In genomic region chr11:69934169-69934568, GRCm38 (mm10) we compare ENCODE assay signal across 1 mouse cellular context.
A peak's percentile ranks its signal among the peaks of the same experiment; 100 is the strongest.
TF ChIP-seq lines count a peak whose summit lies in the region.

No protein-coding gene starts in this region.

TF ChIP-seq in CH12.LX, 34 proteins besides CTCF, POLR2A, EP300 and RAD21 (continued from another document):
- TF ChIP-seq USF2 (conservative IDR thresholded peaks at IDR 0.05; ENCODE audit: low read depth, low read length) (no peak), ZNF384 (IDR thresholded peaks at IDR 0.05; ENCODE audit: low read depth, low read length) (no peak), NRF1 (IDR thresholded peaks at IDR 0.05; ENCODE audit: low read depth, low read length) (0 out of 2 replicates have a peak, but pooled peaks have one; percentile 46), SIN3A (IDR thresholded peaks at IDR 0.05; ENCODE audit: low read length) (peak; percentile 86; the same call in 1 of the 2 replicates), BHLHE40 (IDR thresholded peaks at IDR 0.05; ENCODE audit: low read depth, low read length) (peak; percentile 66; the same call in 1 of the 2 replicates), MAX (IDR thresholded peaks at IDR 0.05; ENCODE audit: low read length) (no peak), MAFK (IDR thresholded peaks at IDR 0.05; ENCODE audit: insufficient replicate concordance, low read length) (no peak), JUN (IDR thresholded peaks at IDR 0.05; ENCODE audit: insufficient read depth, low read depth, low read length) (no peak), GABPA (IDR thresholded peaks at IDR 0.05; ENCODE audit: insufficient replicate concordance, low read depth, low read length) (no peak), SMC3 (IDR thresholded peaks at IDR 0.05; ENCODE audit: low read depth, low read length) (peak; percentile 99), MXI1 (IDR thresholded peaks at IDR 0.05; ENCODE audit: low read depth, low read length) (peak; percentile 75), MAZ (IDR thresholded peaks at IDR 0.05; ENCODE audit: low read depth, low read length) (peak; percentile 92), KAT2A (IDR thresholded peaks at IDR 0.05; ENCODE audit: insufficient replicate concordance, low read length) (no peak), CHD2 (IDR thresholded peaks at IDR 0.05; ENCODE audit: low read length) (0 out of 2 replicates have a peak, but pooled peaks have one; percentile 11), E2F4 (IDR thresholded peaks at IDR 0.05; ENCODE audit: insufficient replicate concordance, low read depth, low read length) (peak; percentile 51; the same call in 1 of the 2 replicates), PAX5 (IDR thresholded peaks at IDR 0.05; ENCODE audit: low read length) (no peak), JUND (conservative IDR thresholded peaks at IDR 0.05; ENCODE audit: low read depth, low read length) (no peak), ZC3H11A (IDR thresholded peaks at IDR 0.05; ENCODE audit: low read depth, low read length) (peak; percentile 85), ETS1 (conservative IDR thresholded peaks at IDR 0.05; ENCODE audit: low read depth, low read length) (0 out of 2 replicates have a peak, but pooled peaks have one; percentile 10), ELF1 (IDR thresholded peaks at IDR 0.05; ENCODE audit: low read depth, low read length) (no peak), NELFE (IDR thresholded peaks at IDR 0.05; ENCODE audit: low read depth, low read length) (peak; percentile 67), MEF2A (IDR thresholded peaks at IDR 0.05; ENCODE audit: borderline replicate concordance, low read depth, low read length) (no peak; the same call in 1 of the 2 replicates), USF1 (IDR thresholded peaks at IDR 0.05; ENCODE audit: low read depth, low read length) (no peak), UBTF (IDR thresholded peaks at IDR 0.05; ENCODE audit: low read depth, low read length) (no peak)
